Mouse (Mus musculus): ENCODE measurements at regions not wholly inside any gene's neighbourhood (a gene's known extent, or its start where the extent isn't known, plus 50 kb on each side); places are given as distances from the start of the nearest gene placed in this dataset.

DNA sequence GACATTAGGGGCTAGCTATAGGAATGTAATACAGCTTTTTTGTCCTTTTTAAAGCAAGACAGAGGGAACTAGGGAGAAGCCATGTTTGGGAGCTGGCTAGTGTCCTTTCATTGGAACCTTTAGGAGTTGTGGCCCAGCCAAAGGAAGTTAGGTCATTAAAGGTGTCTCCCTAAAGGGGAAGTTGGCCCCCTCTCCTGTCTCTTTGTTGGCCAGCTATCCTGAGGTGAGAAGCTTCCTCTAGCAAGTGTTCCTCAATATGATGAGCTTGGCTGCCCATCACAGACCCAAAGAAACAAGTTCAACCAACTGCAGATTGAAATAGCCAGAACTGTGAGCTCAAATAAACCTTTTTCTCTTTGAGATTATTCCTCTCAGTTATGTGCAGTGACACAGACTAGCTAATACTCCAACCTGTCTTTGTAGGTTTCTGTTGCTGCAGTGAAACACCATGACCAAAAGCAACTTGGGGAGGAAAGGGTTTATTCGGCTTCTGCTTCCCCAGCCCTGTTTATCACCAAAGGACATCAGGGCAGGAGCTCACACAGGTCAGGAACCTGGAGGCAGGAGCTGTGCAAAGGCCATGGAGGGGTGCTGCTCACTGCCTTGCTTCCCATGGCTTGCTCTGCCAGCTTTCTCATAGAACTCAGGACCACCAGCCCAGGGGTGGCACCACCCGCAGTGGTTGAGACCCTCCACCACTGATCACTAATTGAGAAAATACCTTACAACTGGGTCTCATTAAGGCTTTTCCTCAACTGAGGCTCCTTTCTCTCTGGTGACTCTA, 94.0 kb upstream of the Ccn6 start:
- TF ChIP-seq CTCF (IDR thresholded peaks at IDR 0.05; ENCODE audit: control insufficient read depth, insufficient read depth, low read length): no peak
- no peak for TF ChIP-seq POLR2A (IDR thresholded peaks at IDR 0.05; ENCODE audit: borderline replicate concordance, control insufficient read depth, low read depth, low read length)

All from bone marrow, adult 2 months (tissue).